Mouse (Mus musculus) CH12.LX (cell line): Measurements from ENCODE around the gene Csnk2b.

ENCODE experiments used
- CTCF ChIP-seq, 2 experiments: IDR thresholded peaks in 1 of 2; conservative IDR thresholded peaks in 1 of 2; 2 replicates each; pipeline ENCODE4 v1.5.1; 2011 to 2012; ENCODE audit warnings: low read depth in 2 of 2, low read length in 2 of 2, improper control_type of control experiment in 1 of 2, inconsistent platforms in 1 of 2, mild to moderate bottlenecking in 1 of 2, moderate library complexity in 1 of 2
- EP300 ChIP-seq: IDR thresholded peaks from 2 replicates; pipeline ENCODE4 v1.6.1; 2011; ENCODE audit warnings: low read length, improper control_type of control experiment
- JUN ChIP-seq: IDR thresholded peaks from 2 replicates; pipeline ENCODE4 v1.6.1; 2011; ENCODE audit warnings: low read depth, mild to moderate bottlenecking, low read length, improper control_type of control experiment, moderate library complexity; ENCODE audit not compliant: insufficient read depth
- POLR2A ChIP-seq: IDR thresholded peaks from 2 replicates; pipeline ENCODE4 v1.6.1; 2011; ENCODE audit warnings: low read depth, mild to moderate bottlenecking, improper control_type of control experiment, low read length
- SMC3 ChIP-seq: IDR thresholded peaks from 2 replicates; pipeline ENCODE4 v1.6.1; 2011; ENCODE audit warnings: low read depth, low read length, improper control_type of control experiment
- USF2 ChIP-seq: conservative IDR thresholded peaks from 2 replicates; pipeline ENCODE4 v1.6.1; 2011; ENCODE audit warnings: low read depth, low read length, improper control_type of control experiment

DNA sequence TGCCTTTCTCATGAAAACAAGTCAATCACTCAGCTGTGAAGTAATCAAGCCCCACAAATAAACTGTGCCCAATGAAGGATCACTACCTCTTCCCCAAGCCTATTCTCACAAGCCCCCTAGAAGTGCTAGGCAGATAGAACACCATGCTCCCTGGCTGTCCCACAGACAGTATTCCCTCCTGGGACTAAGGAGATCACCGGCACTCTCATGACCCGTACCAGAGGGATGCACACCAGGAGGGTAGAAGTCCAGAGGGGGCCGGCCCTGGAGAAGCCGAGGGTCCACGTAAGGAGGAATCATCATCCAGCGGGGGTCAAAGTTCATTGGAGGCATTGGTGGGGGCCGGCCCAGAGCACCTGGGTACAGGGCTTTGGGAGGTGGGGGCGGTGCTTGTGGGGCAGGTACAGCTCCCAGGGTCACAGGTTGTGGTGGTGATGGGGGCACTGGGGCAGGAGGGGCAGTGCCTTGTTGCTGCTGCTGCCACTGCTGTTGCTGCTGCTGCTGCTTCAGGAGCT is 35.9 kb upstream of the Csnk2b start:
- no peak; the same call in 1 of the 2 replicates for TF ChIP-seq POLR2A
- no peak for TF ChIP-seq CTCF (conservative IDR thresholded peaks at IDR 0.05 in 1 of 2, IDR thresholded peaks at IDR 0.05 in 1 of 2; ENCODE audit: low read depth in 2 of 2, low read length in 2 of 2)
- no peak for TF ChIP-seq USF2
- TF ChIP-seq EP300, result no peak
- no peak for TF ChIP-seq JUN
- TF ChIP-seq SMC3, result no peak
